Mouse (Mus musculus) gastrocnemius, postnatal 36 days (tissue): ENCODE results near the gene Tmem126a. TPM values are rescaled to one million over a fixed set of nuclear protein-coding genes. Genes with fewer than 3 reads are reported as not detected.

ENCODE experiments used
- DNase-seq, 2 experiments: peaks; one replicate each; pipeline ENCODE4 v3.0.0; 2022
- intact Hi-C: fragments of 180-260 bp; cut with DNase I; formaldehyde crosslinking; loops from one replicate; pipeline ENCODE4 v1.15.1; 2025
- total RNA-seq, 2 experiments: library from RNA; stranded (reverse); gene quantifications; 2 replicates each; pipeline ENCODE4 v1.2.3; 2021

The Tmem126a gene
- total RNA-seq, 2 experiments from 2014 or later: 88.9 to 106 TPM

DNA sequence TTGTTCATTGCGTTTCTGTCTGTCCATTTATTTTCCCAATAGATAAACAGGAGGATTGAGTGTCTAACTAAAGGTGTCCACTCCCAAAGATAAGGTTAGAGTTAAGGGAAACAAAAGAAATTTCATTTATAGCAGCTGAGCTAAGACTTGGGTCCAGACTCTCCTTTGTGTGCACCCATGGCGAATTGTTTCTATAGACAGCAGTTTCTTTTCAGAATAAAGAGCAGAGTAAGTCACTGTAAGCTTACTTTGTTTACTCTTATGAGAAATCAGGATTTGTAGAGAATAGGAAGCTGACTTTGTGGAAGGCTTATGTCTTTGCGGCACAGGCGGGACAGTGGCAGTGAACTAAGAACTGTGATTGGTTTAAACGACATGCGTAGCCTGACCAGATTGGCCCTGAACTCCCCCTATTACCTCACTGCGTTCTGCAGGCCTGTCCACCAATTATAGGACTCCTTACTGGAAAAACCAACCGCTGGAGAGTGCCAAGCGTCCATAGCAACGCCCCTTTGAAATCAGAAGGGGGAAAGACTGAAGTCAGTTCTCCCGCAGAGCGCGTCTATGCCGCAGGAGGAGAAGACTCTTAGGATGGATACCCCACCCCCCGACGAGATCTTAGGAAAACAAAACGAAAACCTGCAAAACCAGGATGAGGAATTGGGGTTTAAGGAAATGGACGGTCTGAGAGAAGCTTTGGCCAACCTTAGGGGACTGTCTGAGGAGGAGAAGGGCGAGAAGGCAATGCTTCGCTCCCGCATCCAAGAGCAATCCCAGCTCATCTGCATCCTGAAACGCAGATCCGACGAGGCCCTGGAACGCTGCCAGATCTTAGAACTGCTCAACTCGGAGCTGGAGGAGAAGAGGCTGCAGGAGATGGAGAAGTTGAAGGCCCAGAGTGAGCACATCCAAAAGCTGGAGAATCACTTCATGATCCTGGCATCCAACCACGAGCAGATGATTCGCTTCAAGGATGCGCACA is 30.7 kb downstream of the Tmem126a start, which contains the start of gene Ccdc89:
Ccdc89 (plus strand) TSS at position 558 of the 982 bp plus-strand sequence.
- DNase-seq: peak; percentile 66 to 67
- intact Hi-C loops: no loop called here

DNA sequence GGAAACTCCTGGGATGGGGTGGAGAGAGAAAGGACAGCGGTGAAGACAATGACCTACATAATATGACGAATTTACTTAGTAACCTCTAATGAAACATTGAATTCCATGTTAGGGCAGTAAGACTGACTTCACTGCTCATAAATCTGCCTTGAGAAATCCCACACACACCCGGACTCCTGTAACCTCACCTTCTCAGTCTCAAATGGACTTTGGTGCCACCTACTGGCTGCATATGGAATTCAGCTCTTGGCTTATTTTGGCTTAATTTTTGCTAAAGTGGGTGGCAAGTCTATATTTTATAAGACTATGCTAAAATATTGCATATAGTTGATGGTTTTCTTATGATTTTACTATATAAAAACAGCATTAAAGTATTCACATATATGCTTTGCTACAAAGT is 47.1 kb downstream of the Tmem126a start:
- DNase-seq: peak in 1 of 2 experiments; percentile 54
- intact Hi-C loops: loop anchor here (5.0 to 10.0 kb wide), 2 partner anchors 128 to 425 kb away; partner anchors contain the start of gene Eed

Other genes with a start within 250 kb of the Tmem126a start
- not detected for gene Ccdc83, start 191.5 kb downstream of the Tmem126a start, total RNA-seq
- 1 to 10 TPM; 5.1 to 5.3 TPM for gene Sytl2, start 155.0 kb downstream of the Tmem126a start, total RNA-seq
- gene Ccdc89, start 30.7 kb downstream of the Tmem126a start, total RNA-seq: not detected
- gene Crebzf, start 14.5 kb downstream of the Tmem126a start, total RNA-seq: 10 to 100 TPM; 13.9 to 14.4 TPM
- 10 to 100 TPM; 16.0 to 17.9 TPM for gene Tmem126b, start 18.8 kb upstream of the Tmem126a start, total RNA-seq
- gene Dlg2, start 19.4 kb upstream of the Tmem126a start, total RNA-seq: under 1 TPM; 0.36 to 0.72 TPM